8 mouse cellular contexts compared by ENCODE assay signal in genomic region chr17:80289280-80290073, GRCm38 (mm10). TPM values are rescaled to one million over a fixed set of nuclear protein-coding genes. Genes with fewer than 3 reads are reported as not detected.
DNase-seq lines count a peak whose midpoint lies in the region; ATAC-seq and TF ChIP-seq lines count a peak whose summit lies in the region.

No protein-coding gene starts in this region.

- TF ChIP-seq EP300 in ES-Bruce4 (IDR thresholded peaks at IDR 0.05; ENCODE audit: insufficient read depth, low read depth, low read length), result no peak
- no peak for TF ChIP-seq EP300 in stomach, postnatal 0 days (optimal IDR thresholded peaks at IDR 0.05)

- H3K4me2 ChIP-seq in heart, embryonic 12.5 days, result peak overlapping the region; percentile 78
- peak overlapping the region; percentile 79 for H3K4me2 ChIP-seq in liver, embryonic 12.5 days
- H3K4me2 ChIP-seq in stomach, postnatal 0 days (replicated peaks; ENCODE audit: low read depth), result peak overlapping the region; percentile 81

- TF ChIP-seq POLR2A in ES-Bruce4 (IDR thresholded peaks at IDR 0.05; ENCODE audit: insufficient read depth, low read length), result no peak

- 1% methylated on average over 30 of the region's 30 CpGs for WGBS in heart, embryonic 12.5 days
- WGBS in liver, embryonic 12.5 days (ENCODE audit: insufficient replicate concordance), result 2% methylated on average over 30 of the region's 30 CpGs
- under 1% methylated on average over 30 of the region's 30 CpGs for WGBS in stomach, postnatal 0 days

- H3K9me3 ChIP-seq in heart, embryonic 12.5 days (replicated peaks), result no peaks in the 10 kb centered on the region
- no peaks in the 10 kb centered on the region for H3K9me3 ChIP-seq in ES-Bruce4 (replicated peaks; ENCODE audit: control insufficient read depth, insufficient read depth, low read length, poor library complexity, severe bottlenecking)
- H3K9me3 ChIP-seq in liver, embryonic 12.5 days (replicated peaks), result no peaks in the 10 kb centered on the region
- no peaks in the 10 kb centered on the region for H3K9me3 ChIP-seq in stomach, postnatal 0 days (ENCODE audit: control insufficient read depth, low read length)

- H3K9ac ChIP-seq in heart, embryonic 12.5 days, result peak overlapping the region; percentile 91
- H3K9ac ChIP-seq in ES-Bruce4 (ENCODE audit: low read depth, poor library complexity, severe bottlenecking), result peak overlapping the region; percentile 71
- peak overlapping the region; percentile 79 for H3K9ac ChIP-seq in liver, embryonic 12.5 days
- H3K9ac ChIP-seq in stomach, postnatal 0 days (ENCODE audit: low read length), result peak overlapping the region; percentile 92

- H3K36me3 ChIP-seq in heart, embryonic 12.5 days, result no peaks in the 10 kb centered on the region
- H3K36me3 ChIP-seq in ES-Bruce4 (ENCODE audit: control insufficient read depth, insufficient read depth, low read length, poor library complexity, severe bottlenecking), result no peaks in the 10 kb centered on the region
- H3K36me3 ChIP-seq in liver, embryonic 12.5 days, result no peaks in the 10 kb centered on the region
- no peaks in the 10 kb centered on the region for H3K36me3 ChIP-seq in stomach, postnatal 0 days (ENCODE audit: control insufficient read depth, insufficient read depth, low read length)

- peaks cover 13% of the 10 kb centered on the region for H3K4me1 ChIP-seq in heart, embryonic 12.5 days (replicated peaks)
- no peaks in the 10 kb centered on the region for H3K4me1 ChIP-seq in ES-Bruce4 (ENCODE audit: control insufficient read depth, insufficient read depth, low read length)
- H3K4me1 ChIP-seq in liver, embryonic 12.5 days, result peaks cover 19% of the 10 kb centered on the region
- no peaks in the 10 kb centered on the region for H3K4me1 ChIP-seq in stomach, postnatal 0 days (replicated peaks; ENCODE audit: control insufficient read depth, insufficient read depth)

- peak overlapping the region; percentile 95 for H3K4me3 ChIP-seq in heart, embryonic 12.5 days
- peak overlapping the region; percentile 89 for H3K4me3 ChIP-seq in ES-Bruce4 (ENCODE audit: low read depth, low read length)
- peak overlapping the region; percentile 74 for H3K4me3 ChIP-seq in liver, embryonic 12.5 days
- peak overlapping the region; percentile 97 for H3K4me3 ChIP-seq in stomach, postnatal 0 days (ENCODE audit: low read depth, low read length)

- ATAC-seq in heart, embryonic 12.5 days (ENCODE audit: insufficient number of reproducible peaks, low FRiP score), result peak; percentile 47
- peak; percentile 13; the same call in 1 of the 2 replicates for ATAC-seq in erythroid progenitor cell, adult 5-6 weeks (replicated peaks; ENCODE audit: low FRiP score, poor library complexity, severe bottlenecking)
- ATAC-seq in liver, embryonic 12.5 days, result no peak; the same call in 1 of the 2 replicates
- no peak; the same call in 1 of the 2 replicates for ATAC-seq in stomach, postnatal 0 days (ENCODE audit: low FRiP score, low TSS enrichment)

- no peaks in the 10 kb centered on the region for H3K27me3 ChIP-seq in heart, embryonic 12.5 days (replicated peaks)
- no peaks in the 10 kb centered on the region for H3K27me3 ChIP-seq in ES-Bruce4 (ENCODE audit: control insufficient read depth, insufficient read depth, low read length, poor library complexity, severe bottlenecking)
- no peaks in the 10 kb centered on the region for H3K27me3 ChIP-seq in liver, embryonic 12.5 days (replicated peaks)
- no peaks in the 10 kb centered on the region for H3K27me3 ChIP-seq in stomach, postnatal 0 days (ENCODE audit: control insufficient read depth, insufficient read depth, low read length)

- no peak for TF ChIP-seq CTCF in ES-Bruce4 (IDR thresholded peaks at IDR 0.05; ENCODE audit: low read depth, low read length)
- no peak for TF ChIP-seq CTCF in stomach, postnatal 0 days (IDR thresholded peaks at IDR 0.05; ENCODE audit: low read depth)

- no peak for DNase-seq in heart, adult 9 months (ENCODE audit: low spot score in 2 of 2)
- no peak for DNase-seq in stomach, postnatal 0 days (ENCODE audit: low spot score)
- DNase-seq in retina, postnatal 1 day, result no peak
- DNase-seq in thymus, adult 18-20 months, result no peak

- peak overlapping the region; percentile 79 for H3K27ac ChIP-seq in heart, embryonic 12.5 days (ENCODE audit: poor library complexity, severe bottlenecking)
- no peak overlapping the region for H3K27ac ChIP-seq in ES-Bruce4 (ENCODE audit: insufficient read depth, low read length)
- H3K27ac ChIP-seq in liver, embryonic 12.5 days, result peak overlapping the region; percentile 66
- peak overlapping the region; percentile 82 for H3K27ac ChIP-seq in stomach, postnatal 0 days (replicated peaks)

RNA-seq across cellular contexts. Expression of gene Morn2, which starts 0.5 kb away (rescaled TPM):
- polyA plus RNA-seq in heart, embryonic 12.5 days (2016; fragmentation: Nextera tagmentation; extraction: Ambion mirVana), result 16.5 and 17.2 TPM in 2 replicates
- polyA plus RNA-seq in ES-Bruce4 (2011; ENCODE audit: insufficient read depth, insufficient read length, low read depth, missing spikeins), result 7.5 and 8.0 TPM in 2 replicates
- 3.8 and 13.3 TPM in 2 replicates for total RNA-seq in erythroid progenitor cell, adult 5-6 weeks (2015; ENCODE audit: low replicate concordance)
- total RNA-seq in erythroid progenitor cell, adult 5-6 weeks (2017; ENCODE audit: low replicate concordance), result 5.1 and 8.5 TPM in 2 replicates
- 11.9 and 13.3 TPM in 2 replicates for polyA plus RNA-seq in liver, embryonic 12.5 days (2016; fragmentation: Nextera tagmentation; extraction: Ambion mirVana)
- polyA plus RNA-seq in stomach, postnatal 0 days (2015; fragmentation: Nextera tagmentation; extraction: Ambion mirVana), result 9.4 and 10.3 TPM in 2 replicates

RNA-seq across cellular contexts. Expression of gene Dhx57, which starts 0.8 kb away (rescaled TPM):
- polyA plus RNA-seq in heart, embryonic 12.5 days (2016; fragmentation: Nextera tagmentation; extraction: Ambion mirVana), result 13.7 and 13.8 TPM in 2 replicates
- 19.7 and 26.4 TPM in 2 replicates for polyA plus RNA-seq in ES-Bruce4 (2011; ENCODE audit: insufficient read depth, insufficient read length, low read depth, missing spikeins)
- total RNA-seq in erythroid progenitor cell, adult 5-6 weeks (2015; ENCODE audit: low replicate concordance), result 2.5 and 4.0 TPM in 2 replicates
- 1.9 and 2.7 TPM in 2 replicates for total RNA-seq in erythroid progenitor cell, adult 5-6 weeks (2017; ENCODE audit: low replicate concordance)
- 6.6 and 7.1 TPM in 2 replicates for polyA plus RNA-seq in liver, embryonic 12.5 days (2016; fragmentation: Nextera tagmentation; extraction: Ambion mirVana)
- 3.9 TPM in 2 replicates for polyA plus RNA-seq in stomach, postnatal 0 days (2015; fragmentation: Nextera tagmentation; extraction: Ambion mirVana)

RNA-seq across cellular contexts. Expression of gene Arhgef33, which starts 17.7 kb away (rescaled TPM):
- 1.4 and 2.2 TPM in 2 replicates for polyA plus RNA-seq in heart, embryonic 12.5 days (2016; fragmentation: Nextera tagmentation; extraction: Ambion mirVana)
- polyA plus RNA-seq in ES-Bruce4 (2011; ENCODE audit: insufficient read depth, insufficient read length, low read depth, missing spikeins), result not detected in 2 replicates
- not detected in 2 replicates for total RNA-seq in erythroid progenitor cell, adult 5-6 weeks (2015; ENCODE audit: low replicate concordance)
- total RNA-seq in erythroid progenitor cell, adult 5-6 weeks (2017; ENCODE audit: low replicate concordance), result not detected in 2 replicates
- polyA plus RNA-seq in liver, embryonic 12.5 days (2016; fragmentation: Nextera tagmentation; extraction: Ambion mirVana), result 0.31 TPM in 2 replicates
- polyA plus RNA-seq in stomach, postnatal 0 days (2015; fragmentation: Nextera tagmentation; extraction: Ambion mirVana), result 1.4 TPM in 2 replicates

Comparison
In these comparisons a context has a peak if more than half of its experiments do, and no peak if none do; other contexts are left out.
1. ATAC-seq: peak in heart, embryonic 12.5 days (single experiment) and erythroid progenitor cell, adult 5-6 weeks (single experiment); none in liver, embryonic 12.5 days (single experiment) and stomach, postnatal 0 days (single experiment).
2. Peak in every context shown above with its lines, with median percentiles within 50 percentile points of each other: H3K4me2 ChIP-seq, H3K4me3 ChIP-seq and H3K9ac ChIP-seq.